Mouse (Mus musculus) cerebellum, adult 9-10 months (tissue): ENCODE results near the gene Pla2g1b.
"Not testable (repeated sequence)": the region's sequence is repeated elsewhere in the genome, so short reads cannot be mapped to it uniquely, and the experiment has no call there.

ENCODE experiments used
- DNase-seq: peaks from one replicate; pipeline ENCODE4 v3.0.0; 2022

Gene Pla2g1b

GRCm38 (mm10) chr5:115485489-115486205 lies 19.6 kb downstream of the Pla2g1b start:
- peak; percentile 67 for DNase-seq

DNA sequence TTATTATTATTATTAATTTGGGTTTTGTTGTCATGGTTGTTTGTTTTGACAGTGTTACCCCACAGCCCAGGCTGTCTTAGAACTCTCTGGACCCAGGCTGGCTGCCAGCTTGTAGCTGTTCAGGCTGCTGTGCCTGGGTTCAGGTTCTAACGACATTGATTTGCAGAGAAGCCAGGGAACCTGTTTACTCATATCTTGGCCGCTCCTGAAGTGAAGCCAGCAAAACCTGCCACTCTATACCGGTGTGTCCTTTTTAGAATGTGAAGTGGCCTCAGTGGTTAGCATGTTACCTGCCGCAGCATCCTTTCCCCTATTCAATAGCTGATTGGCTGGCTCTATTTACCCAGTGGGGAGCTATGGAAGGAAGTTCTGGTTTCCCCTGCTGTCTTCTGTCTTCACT lies 20.7 kb downstream of the Pla2g1b start:
- DNase-seq = peak; percentile 61

DNA sequence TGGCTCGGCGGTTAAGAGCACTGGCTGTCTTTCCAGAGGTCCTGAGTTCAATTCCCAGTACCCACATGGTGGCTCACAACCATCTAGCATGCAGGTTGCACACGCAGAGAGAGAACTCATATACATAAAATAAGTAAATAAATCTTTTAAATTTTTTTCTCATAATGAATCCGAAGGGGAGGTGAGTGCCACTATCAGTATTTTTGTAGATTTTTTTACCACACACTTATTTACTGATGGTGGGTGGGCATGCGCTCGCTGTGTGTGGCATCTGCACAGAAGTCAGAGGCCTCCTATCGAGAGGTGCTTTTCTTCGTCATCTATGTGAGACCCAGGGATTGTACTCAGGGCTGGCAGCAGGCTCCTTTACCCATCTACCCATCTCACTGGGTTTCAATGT lies 21.3 kb downstream of the Pla2g1b start:
- peak; percentile 54 for DNase-seq

DNA sequence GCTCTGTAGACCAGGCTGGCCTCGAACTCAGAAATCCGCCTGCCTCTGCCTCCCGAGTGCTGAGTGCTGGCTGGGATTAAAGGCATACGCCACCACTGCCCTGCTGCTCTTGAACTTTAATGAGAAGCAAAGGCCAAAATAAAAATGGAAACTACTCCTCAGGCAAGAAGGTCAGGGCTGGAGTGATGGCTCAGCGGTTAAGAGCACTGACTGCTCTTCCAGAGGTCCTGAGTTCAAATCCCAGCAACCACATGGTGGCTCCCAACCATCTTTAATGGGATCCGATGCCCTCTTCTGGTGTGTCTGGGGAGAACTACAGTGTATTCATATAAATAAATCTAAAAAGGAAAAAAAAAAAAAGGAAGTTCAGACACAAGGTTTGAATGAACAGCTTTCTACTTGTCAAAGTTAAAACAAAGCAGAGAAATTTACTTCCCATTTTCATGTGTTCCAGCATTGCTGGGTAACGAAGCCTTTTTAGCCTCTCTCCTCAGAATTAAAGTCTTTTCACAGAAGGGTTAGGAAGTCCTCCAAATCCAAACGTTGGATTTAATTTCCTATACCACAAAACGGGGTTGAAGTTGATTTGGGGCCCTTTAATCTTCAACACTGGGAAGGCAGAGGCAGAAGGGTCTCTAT lies 22.0 kb downstream of the Pla2g1b start:
- peak; percentile 55 for DNase-seq

DNA sequence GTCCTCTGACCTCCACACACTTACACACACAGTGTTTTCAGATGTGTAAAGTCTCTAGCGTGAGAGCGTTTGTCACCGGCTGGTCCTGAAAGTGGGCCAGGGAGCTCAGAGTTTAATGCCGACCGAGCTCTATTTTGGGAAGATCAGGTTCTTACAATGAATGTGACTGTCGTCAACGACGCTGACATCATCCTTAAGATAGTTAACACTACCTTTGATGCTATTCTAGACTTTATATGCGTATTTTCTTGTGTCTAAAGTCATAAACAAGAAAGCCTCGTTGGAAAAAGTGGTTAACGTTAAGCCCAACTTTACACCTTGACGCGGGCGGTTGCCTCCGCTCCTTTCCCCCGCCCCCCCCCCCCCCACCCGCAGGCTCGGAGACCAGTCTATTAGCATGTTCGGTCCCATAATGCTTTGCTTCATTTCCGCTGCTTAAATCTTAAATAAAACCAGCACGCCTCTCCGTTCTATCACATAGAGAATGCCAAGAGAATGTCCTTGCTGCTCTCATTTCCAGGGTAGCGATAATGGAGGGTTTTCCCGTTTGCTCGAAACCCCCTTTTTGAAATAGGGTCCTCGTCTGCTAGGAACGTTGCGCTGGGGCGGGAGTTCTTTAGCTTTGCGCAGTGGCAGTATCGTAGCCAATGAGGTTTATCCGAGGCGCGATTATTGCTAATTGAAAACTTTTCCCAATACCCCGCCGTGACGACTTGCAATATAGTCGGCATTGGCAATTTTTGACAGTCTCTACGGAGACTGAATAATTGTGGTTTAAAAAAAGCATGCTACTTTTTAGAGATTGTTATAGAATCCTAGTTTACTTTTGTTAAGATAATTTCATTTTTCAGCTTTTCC lies 23.0 kb downstream of the Pla2g1b start:
- DNase-seq = peak; percentile 93

- DNase-seq = peak; percentile 96
These were observed 23.9 kb downstream of the Pla2g1b start for GRCm38 (mm10) chr5:115489699-115490637.

DNA sequence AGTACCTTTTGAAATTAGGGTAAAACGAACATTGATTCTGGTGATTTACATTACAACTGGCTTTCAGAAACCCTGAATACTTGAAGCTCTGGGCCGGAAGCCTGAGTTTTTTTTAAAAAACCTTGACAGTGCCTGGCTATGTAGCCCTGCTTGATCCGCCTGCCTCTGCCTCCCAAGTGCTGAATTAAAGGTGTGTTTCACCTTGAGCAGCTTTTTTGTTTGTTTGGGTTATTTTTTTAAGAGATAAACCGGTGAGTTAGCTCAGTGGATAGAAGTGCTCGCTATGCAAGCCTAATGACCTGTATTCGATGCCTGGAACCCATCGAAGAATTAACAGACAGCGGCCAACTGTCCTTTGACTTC lies 24.6 kb downstream of the Pla2g1b start:
- DNase-seq = peak; percentile 48

- DNase-seq = peak; percentile 56
These were observed 25.0 kb downstream of the Pla2g1b start for GRCm38 (mm10) chr5:115491076-115491475.

GRCm38 (mm10) chr5:115491771-115492322 lies 25.8 kb downstream of the Pla2g1b start:
- DNase-seq = peak; percentile 72

DNA sequence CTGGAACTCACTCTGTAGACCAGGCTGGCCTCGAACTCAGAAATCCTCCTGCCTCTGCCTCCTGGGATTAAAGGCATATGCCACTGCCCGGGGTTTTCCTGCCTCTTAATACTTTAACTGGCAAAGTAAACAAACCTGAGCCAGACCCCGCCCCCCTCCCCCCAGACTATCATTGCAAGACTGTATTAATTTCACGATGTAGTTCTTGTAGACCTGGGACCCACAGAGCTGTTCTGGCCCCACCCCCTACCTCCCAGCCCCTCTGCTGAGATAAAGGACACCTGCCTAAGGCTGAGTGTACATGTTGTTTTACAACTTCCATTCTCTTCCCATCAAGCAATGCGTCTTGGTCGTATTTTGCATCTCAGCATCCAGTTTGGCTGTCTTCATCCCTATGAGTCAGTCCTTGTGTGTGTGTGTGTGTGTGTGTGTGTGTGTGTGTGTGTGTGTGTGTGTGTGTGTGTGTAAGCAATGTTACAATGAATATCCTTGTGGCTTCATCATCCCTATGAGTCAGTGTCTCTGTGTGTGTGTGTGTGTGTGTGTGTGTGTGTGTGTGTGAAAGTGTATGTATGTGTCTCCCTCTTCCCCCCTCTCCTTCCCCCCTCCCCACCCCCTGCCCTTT lies 26.8 kb downstream of the Pla2g1b start:
- DNase-seq = peak; percentile 46

GRCm38 (mm10) chr5:115493441-115493840 lies 27.4 kb downstream of the Pla2g1b start:
- peak; percentile 47 for DNase-seq

DNA sequence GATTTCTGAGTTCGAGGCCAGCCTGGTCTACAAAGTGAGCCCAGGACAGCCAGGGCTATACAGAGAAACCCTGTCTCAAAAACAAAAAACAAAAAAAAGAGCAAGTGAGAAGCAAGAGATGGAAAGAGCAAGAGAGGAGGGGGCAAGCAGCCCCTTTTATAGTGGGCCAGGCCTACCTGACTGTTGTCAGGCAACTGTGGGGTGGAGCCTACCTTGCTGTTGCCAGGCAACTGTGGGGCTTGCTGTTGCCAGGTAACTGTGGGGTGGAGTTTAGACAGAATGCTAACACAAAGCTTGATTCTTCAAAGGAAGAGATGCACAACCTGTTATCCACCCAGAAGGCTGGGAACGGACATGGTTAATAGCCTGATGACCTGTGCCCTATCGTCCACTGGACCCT lies 29.6 kb downstream of the Pla2g1b start:
- DNase-seq = peak; percentile 26

DNA sequence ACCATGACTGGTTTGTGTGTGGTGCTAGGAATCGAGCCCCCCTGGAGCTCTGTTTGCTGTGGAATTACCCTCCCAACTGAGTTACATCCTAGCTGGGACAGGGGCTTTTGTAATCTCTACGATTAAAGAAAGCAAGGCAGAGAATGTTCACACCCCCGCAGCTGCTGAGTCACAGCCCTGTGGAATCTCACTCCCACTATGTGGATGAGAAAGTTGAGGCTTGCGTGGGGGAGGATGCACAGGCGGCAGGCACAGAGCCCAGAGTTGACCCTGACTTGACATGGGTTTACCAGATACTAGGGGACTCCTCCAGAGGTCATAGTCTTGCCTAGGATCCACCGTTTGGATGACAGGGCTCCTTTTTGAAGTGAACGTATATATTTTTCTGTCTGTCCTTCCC lies 31.0 kb downstream of the Pla2g1b start:
- DNase-seq = peak; percentile 30

DNA sequence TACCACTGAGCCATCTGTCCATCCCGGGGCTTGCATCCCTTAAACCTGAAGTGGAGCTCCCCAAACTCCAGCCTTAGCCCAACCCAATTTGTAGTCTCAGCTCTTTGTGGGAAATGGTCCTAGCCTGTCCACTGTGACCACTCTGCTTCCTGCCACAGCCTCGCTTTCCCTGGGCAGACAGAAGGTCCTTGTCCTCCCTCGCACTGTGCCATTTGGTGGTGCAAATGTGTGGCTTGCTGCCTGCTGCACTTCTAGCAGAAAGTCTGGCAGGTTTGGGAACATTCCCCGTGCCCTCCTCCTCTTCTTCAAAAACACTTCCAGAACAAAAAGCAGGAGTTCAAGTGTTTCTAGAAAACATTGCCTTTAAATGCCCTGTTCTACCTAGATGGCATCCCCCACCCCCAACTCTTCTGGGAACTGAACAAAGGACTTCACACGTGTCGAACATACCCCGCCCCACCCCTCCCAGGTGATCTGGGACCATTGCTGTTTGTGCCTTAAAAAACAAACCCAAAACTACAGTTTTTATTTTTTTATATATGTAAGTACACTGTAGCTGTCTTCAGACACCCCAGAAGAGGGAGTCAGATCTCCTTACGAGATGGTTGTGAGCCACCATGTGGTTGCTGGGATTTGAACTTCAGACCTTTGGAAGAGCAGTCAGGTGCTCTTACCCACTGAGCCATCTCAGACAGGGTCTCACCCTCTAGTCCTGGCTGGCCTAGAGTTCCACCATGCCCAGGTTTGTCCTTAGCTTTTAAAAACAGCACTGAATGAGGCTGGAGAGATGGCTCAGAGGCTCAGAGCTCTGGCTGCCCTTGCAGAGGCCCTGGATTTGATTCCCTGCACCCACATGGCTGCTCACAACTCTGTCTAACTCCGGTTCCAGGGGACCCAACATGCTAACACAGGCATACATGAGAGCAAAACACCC lies 32.5 kb downstream of the Pla2g1b start:
- peak; percentile 58 for DNase-seq

- no peak for DNase-seq
These were observed 34.4 kb downstream of the Pla2g1b start for GRCm38 (mm10) chr5:115500383-115500935.

DNA sequence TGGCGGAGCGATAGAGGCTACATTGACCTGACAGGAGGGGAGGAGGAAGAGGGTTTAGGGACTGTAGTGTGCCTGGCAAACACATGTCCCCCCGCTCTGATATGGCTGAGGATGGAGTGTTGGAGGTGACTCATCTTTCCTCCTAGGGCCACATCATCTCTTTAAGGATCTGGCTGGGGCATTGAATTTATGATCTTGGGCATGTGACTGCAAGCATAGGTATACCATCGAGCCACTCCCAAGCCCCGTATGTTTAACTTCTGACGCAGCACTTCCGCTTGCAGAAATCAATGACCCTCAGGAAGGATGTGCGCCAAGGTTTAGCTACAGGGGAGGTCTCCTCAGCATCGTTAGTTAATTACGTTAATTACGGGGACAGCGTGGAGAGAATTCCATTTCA lies 37.0 kb downstream of the Pla2g1b start:
- no peak for DNase-seq

DNA sequence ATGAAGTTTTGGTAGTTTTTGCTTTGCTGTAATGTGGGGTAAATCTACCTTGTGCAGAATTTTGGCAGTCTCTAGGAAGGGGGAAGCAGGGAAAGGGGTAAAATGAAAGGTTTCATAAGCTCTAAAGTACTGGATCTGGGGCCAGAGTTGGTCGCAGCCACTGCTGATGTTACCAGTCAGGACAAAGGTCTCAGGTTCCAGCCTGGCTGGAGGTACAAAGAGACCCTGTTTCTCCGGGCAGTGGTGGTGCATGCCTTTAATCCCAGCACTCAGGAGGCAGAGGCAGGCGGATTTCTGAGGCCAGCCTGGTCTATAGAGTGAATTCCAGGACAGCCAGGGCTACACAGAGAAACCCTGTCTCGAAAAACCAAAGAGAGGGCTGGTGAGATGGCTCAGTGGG lies 39.6 kb downstream of the Pla2g1b start:
- not testable (repeated sequence) for DNase-seq

- peak; percentile 93 for DNase-seq
These were observed 40.6 kb downstream of the Pla2g1b start, which contains the start of gene Pxn for GRCm38 (mm10) chr5:115506454-115507201. Gene Pxn, plus strand, starts transcription at chr5:115506676.

DNA sequence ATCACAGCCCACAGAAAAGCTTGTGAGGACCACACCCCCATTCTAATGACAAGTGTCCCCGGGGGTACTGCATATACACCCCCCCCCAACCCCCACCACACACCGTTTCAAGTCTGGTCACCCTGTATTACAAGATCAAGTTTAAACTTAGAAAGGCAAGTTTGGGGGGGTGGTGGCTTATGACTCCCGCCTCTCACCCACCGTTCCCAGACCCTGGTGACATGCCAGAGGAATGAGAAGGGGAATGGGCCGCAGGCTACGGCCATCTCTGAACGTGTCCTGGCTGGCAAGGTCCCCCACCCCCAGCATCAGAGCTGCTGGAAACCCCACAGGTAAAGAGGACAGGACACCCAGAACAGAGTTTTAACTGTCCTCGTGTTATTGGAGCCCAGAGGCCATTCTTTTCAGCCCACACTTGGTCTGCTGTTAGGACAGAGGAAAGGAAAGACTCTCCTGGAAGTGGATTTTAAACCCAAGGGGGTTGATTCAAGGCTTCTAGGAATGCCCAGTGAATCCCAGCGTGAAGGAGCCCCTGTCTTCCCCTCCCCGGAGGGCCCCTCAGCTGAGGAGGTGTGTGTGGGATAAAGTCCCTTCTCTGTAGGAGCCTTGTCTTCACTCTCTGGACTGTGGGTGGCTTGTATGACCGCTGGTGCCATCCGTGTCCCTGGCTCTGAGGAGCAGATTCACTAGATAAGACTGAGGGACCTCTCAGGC lies 41.4 kb downstream of the Pla2g1b start:
- peak; percentile 69 for DNase-seq
